Mouse (Mus musculus) left cerebral cortex, adult 18-20 months (tissue): ENCODE data around the gene Spen. TPM values are rescaled to one million over a fixed set of nuclear protein-coding genes. Genes with fewer than 3 reads are reported as not detected.

Experiments used
- DNase-seq, 2 experiments: peaks; one replicate each; pipeline ENCODE4 v3.0.0; 2021 to 2022; ENCODE audit warnings: low spot score in 2 of 2, mixed read lengths in 1 of 2
- total RNA-seq, 2 experiments: library from RNA; stranded (reverse); gene quantifications; 2 replicates each; pipeline ENCODE4 v1.2.3; 2021

The Spen gene
- total RNA-seq, 2 experiments from 2014 or later, result 58.4 to 60.6 TPM

GRCm38 (mm10) chr4:141423691-141424431 is 114.5 kb downstream of the Spen start:
- DNase-seq, result no peak

DNA sequence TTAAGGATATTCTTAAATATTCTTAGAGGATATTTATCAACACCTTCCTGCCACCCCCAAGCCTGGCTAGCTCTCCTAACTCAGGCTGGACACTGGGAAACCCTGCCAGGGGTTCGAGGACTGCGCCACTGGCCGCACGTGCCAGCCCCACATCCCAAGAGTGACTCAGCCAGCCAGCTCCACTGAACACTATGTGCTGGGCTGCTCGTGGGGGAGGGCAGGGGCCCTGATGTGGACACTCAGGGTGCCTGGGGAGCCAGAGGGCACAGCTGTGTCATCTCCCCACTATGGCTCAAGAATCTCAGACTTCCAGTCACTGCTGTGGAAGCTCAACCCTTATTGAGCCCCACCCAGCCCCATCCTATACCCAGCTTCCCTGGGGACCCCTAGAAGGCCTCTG is 115.1 kb downstream of the Spen start:
- DNase-seq, result no peak

DNA sequence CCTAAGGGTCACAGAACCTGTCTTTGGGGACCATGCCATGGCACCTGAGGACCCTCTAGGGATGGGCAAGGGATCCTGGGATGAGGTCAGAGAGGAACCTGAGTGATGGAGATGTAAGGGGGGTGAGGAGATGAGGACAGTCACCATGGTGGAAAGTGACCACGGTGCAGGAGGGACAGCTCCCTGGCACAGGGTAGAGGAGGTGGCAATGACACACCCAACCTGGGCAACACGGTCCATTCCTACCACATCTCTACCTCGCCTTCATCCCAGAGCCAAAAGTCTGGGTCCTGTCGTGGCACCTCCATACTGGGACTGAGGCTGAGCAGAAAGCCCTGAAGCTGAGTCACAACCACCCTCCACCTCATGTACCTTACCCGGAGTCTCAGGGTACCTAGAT is 115.6 kb downstream of the Spen start:
- no peak for DNase-seq

DNA sequence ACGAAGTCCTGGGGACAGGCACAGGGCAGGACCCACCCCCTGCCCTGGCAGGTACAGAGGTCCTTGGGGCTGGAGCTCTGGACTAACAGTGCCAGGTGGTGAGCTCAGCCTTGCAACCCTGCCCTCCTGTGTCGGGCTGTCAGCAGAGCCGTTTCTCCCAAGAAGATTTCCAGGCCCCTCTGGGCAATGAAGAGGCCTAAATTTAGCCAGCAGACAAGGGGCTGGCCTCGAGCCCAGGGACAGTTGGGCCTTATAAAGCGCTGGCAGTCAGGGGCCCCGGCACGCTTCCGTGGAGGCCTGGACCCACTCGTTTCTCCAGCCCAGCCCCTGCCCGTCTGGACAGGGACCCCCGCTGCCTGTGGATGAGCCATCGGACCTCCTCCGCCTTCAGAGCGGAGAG is 117.0 kb downstream of the Spen start:
- no peak for DNase-seq

- no peak for DNase-seq
Measured at GRCm38 (mm10) chr4:141420886-141421285, 117.5 kb downstream of the Spen start.

- no peak for DNase-seq
Measured at GRCm38 (mm10) chr4:141420192-141420829, 118.1 kb downstream of the Spen start, which contains the start of gene Hspb7. Hspb7 (plus strand) TSS chr4:141420779.

GRCm38 (mm10) chr4:141419398-141420191 is 118.8 kb downstream of the Spen start:
- peak; percentile 41 to 53 for DNase-seq

Other genes starting within 250 kb of the Spen start
- 1 to 10 TPM; 1.3 to 1.5 TPM for gene Epha2, start 237.4 kb downstream of the Spen start, total RNA-seq
- 1 to 10 TPM; 4.2 to 4.3 TPM for gene Fam131c, start 170.4 kb downstream of the Spen start, total RNA-seq
- not detected for gene Clcnka, start 139.9 kb downstream of the Spen start, total RNA-seq
- not detected for gene Clcnkb, start 122.6 kb downstream of the Spen start, total RNA-seq
- under 1 TPM; 0.16 to 0.46 TPM for gene Hspb7, start 117.8 kb downstream of the Spen start, total RNA-seq
- gene Srarp, start 102.5 kb downstream of the Spen start, total RNA-seq, result 1 to 10 TPM; 2.3 to 4.9 TPM
- gene Zbtb17, start 93.9 kb downstream of the Spen start, total RNA-seq, result 10 to 100 TPM; 38.8 to 47.7 TPM
- gene Fblim1, start 67.5 kb upstream of the Spen start, total RNA-seq, result 1 to 10 TPM; 1.4 to 1.6 TPM
- gene Tmem82, start 80.0 kb upstream of the Spen start, total RNA-seq, result under 1 TPM; 0.53 to 0.63 TPM
- gene Slc25a34, start 85.2 kb upstream of the Spen start, total RNA-seq, result 1 to 10 TPM; 3.9 to 4.1 TPM
- gene Plekhm2, start 126.3 kb upstream of the Spen start, total RNA-seq, result 10 to 100 TPM; 94.6 to 96.9 TPM
- gene Rsc1a1, start 147.0 kb upstream of the Spen start, total RNA-seq, result not detected
- gene Ddi2, start 184.8 kb upstream of the Spen start, total RNA-seq, result 10 to 100 TPM; 45.8 to 50.9 TPM
- gene Agmat, start 208.1 kb upstream of the Spen start, total RNA-seq, result 1 to 10 TPM; 2.8 to 3.3 TPM